Mouse (Mus musculus) intestine, postnatal 0 days (tissue): Measurements from ENCODE around the gene Cradd. TPM values are rescaled to one million over a fixed set of nuclear protein-coding genes. Genes with fewer than 3 reads are reported as not detected.

ENCODE experiments used
- ATAC-seq: fragments of 200-750 bp; cut with Nextera tagmentation; 2 replicates; pipeline ENCODE4 v1.8.0; 2017; ENCODE audit warnings: mild to moderate bottlenecking, moderate TSS enrichment, moderate library complexity
- H3K27ac ChIP-seq: fragments of 300-500 bp; sonication (generic); 2 replicates; pipeline ENCODE4 v1.5.1; 2014; ENCODE audit warnings: mild to moderate bottlenecking, low read depth, low read length, moderate library complexity
- H3K27me3 ChIP-seq: fragments of 300-500 bp; sonication (generic); replicated peaks from 2 replicates; pipeline ENCODE4 v1.6.1; 2014; ENCODE audit warnings: low read length, mixed read lengths; ENCODE audit not compliant: control insufficient read depth, insufficient read depth
- H3K36me3 ChIP-seq: fragments of 300-500 bp; sonication (generic); 2 replicates; pipeline ENCODE4 v1.6.1; 2014; ENCODE audit warnings: mild to moderate bottlenecking, moderate library complexity; ENCODE audit not compliant: control insufficient read depth, insufficient read depth
- H3K4me1 ChIP-seq: fragments of 300-500 bp; sonication (generic); replicated peaks from 2 replicates; pipeline ENCODE4 v1.6.1; 2014; ENCODE audit warnings: antibody characterized with exemption, low read length, mixed read lengths; ENCODE audit not compliant: control insufficient read depth, insufficient read depth
- H3K4me2 ChIP-seq: fragments of 300-500 bp; sonication (generic); replicated peaks from 2 replicates; pipeline ENCODE4 v1.6.1; 2014; ENCODE audit warnings: low read depth, mild to moderate bottlenecking, moderate library complexity
- H3K4me3 ChIP-seq: fragments of 300-500 bp; sonication (generic); 2 replicates; pipeline ENCODE4 v1.5.1; 2014; ENCODE audit warnings: low read depth, low read length
- H3K9ac ChIP-seq: fragments of 300-500 bp; sonication (generic); 2 replicates; pipeline ENCODE4 v1.6.1; 2014; ENCODE audit warnings: mild to moderate bottlenecking, low read depth, low read length
- H3K9me3 ChIP-seq: fragments of 300-500 bp; sonication (generic); 2 replicates; pipeline ENCODE4 v1.6.1; 2016; ENCODE audit warnings: mixed run types; ENCODE audit not compliant: control insufficient read depth
- CTCF ChIP-seq: sonication (generic); IDR thresholded peaks from 2 replicates; pipeline ENCODE4 v1.5.1; 2016; ENCODE audit warnings: low read depth, mild to moderate bottlenecking, control low read depth, antibody characterized with exemption, moderate library complexity
- WGBS: fragments of 180-500 bp; shearing (Covaris S2); extraction: QIAGEN DNeasy Blood & Tissue Kit; methylation state at CpG from one replicate; pipeline ENCODE4 v1.1.7; 2014; 5-methylcytosine and 5-hydroxymethylcytosine counted together
- polyA plus RNA-seq: library from polyadenylated mRNA; unstranded; fragments of >200 nt; fragmentation: Nextera tagmentation; extraction: Ambion mirVana; gene quantifications from 2 replicates; pipeline ENCODE4 v1.2.1, GENCODE M21; 2015

The Cradd gene
- polyA plus RNA-seq, 1 experiment from 2014 or later, result 12.5 TPM

GRCm38 (mm10) chr10:95146491-95146890 lies 177.4 kb downstream of the Cradd start:
- Histone ChIP-seq H3K27ac (peak overlapping the region; percentile 88), H3K4me3 (no peak overlapping the region), H3K27me3 (no peaks in the 10 kb centered on the region), H3K4me1 (peaks cover 34% of the 10 kb centered on the region), H3K36me3 (no peaks in the 10 kb centered on the region), H3K9me3 (no peaks in the 10 kb centered on the region), H3K9ac (no peak overlapping the region), H3K4me2 (peak overlapping the region; percentile 24)
- peak; percentile 84 for ATAC-seq
- TF ChIP-seq CTCF, result no peak
- WGBS, result 10% methylated on average over 5 of the region's 5 CpGs

GRCm38 (mm10) chr10:95145204-95145926 lies 178.6 kb downstream of the Cradd start:
- peaks cover 34% of the 10 kb centered on the region for H3K4me1 ChIP-seq
- peak overlapping the region; percentile 27; the same call in 1 of the 2 replicates for H3K4me2 ChIP-seq
- no peak for ATAC-seq
- no peak overlapping the region for H3K4me3 ChIP-seq
- H3K9me3 ChIP-seq, result no peaks in the 10 kb centered on the region
- 48% methylated on average over 9 of the region's 9 CpGs for WGBS
- H3K27ac ChIP-seq, result peak overlapping the region; percentile 82
- no peaks in the 10 kb centered on the region for H3K36me3 ChIP-seq
- no peaks in the 10 kb centered on the region for H3K27me3 ChIP-seq
- H3K9ac ChIP-seq, result no peak overlapping the region
- peak; percentile 27 for TF ChIP-seq CTCF

- H3K36me3 ChIP-seq, result no peaks in the 10 kb centered on the region
- H3K27ac ChIP-seq, result no peak overlapping the region
- no peak overlapping the region for H3K4me3 ChIP-seq
- H3K4me2 ChIP-seq, result no peak overlapping the region
- WGBS, result 71% methylated on average over 6 of the region's 6 CpGs
- no peak overlapping the region for H3K9ac ChIP-seq
- no peaks in the 10 kb centered on the region for H3K9me3 ChIP-seq
- ATAC-seq, result no peak
- H3K27me3 ChIP-seq, result no peaks in the 10 kb centered on the region
- no peak for TF ChIP-seq CTCF
- peaks cover 34% of the 10 kb centered on the region for H3K4me1 ChIP-seq
These were observed 179.4 kb downstream of the Cradd start for GRCm38 (mm10) chr10:95144414-95145130.

- Histone ChIP-seq H3K4me2 (0 out of 2 replicates have a peak overlapping the region, but pooled peaks have one; percentile 4), H3K27ac (peak overlapping the region; percentile 73), H3K9ac (no peak overlapping the region), H3K4me1 (peaks cover 34% of the 10 kb centered on the region), H3K36me3 (no peaks in the 10 kb centered on the region), H3K27me3 (no peaks in the 10 kb centered on the region), H3K4me3 (no peak overlapping the region), H3K9me3 (no peaks in the 10 kb centered on the region)
- ATAC-seq, result no peak
- no peak for TF ChIP-seq CTCF
- WGBS, result 49% methylated on average over 2 of the region's 2 CpGs
These were observed 180.4 kb downstream of the Cradd start for GRCm38 (mm10) chr10:95143446-95144114.

- 0 out of 2 replicates have a peak overlapping the region, but pooled peaks have one; percentile 4 for H3K4me2 ChIP-seq
- no peak overlapping the region for H3K9ac ChIP-seq
- no peak overlapping the region for H3K4me3 ChIP-seq
- H3K4me1 ChIP-seq, result peaks cover 34% of the 10 kb centered on the region
- no peaks in the 10 kb centered on the region for H3K27me3 ChIP-seq
- WGBS, result 32% methylated on average over 11 of the region's 11 CpGs
- peak overlapping the region; percentile 73 for H3K27ac ChIP-seq
- no peaks in the 10 kb centered on the region for H3K9me3 ChIP-seq
- no peaks in the 10 kb centered on the region for H3K36me3 ChIP-seq
- peak; percentile 45; the same call in 1 of the 2 replicates for ATAC-seq
- TF ChIP-seq CTCF, result no peak; the same call in 1 of the 2 replicates
These were observed 181.0 kb downstream of the Cradd start for GRCm38 (mm10) chr10:95142844-95143435.

GRCm38 (mm10) chr10:95141075-95141474 lies 182.9 kb downstream of the Cradd start:
- no peak for ATAC-seq
- no peak overlapping the region for H3K4me2 ChIP-seq

More at GRCm38 (mm10) chr10:95141075-95141474, 182.9 kb downstream of the Cradd start:
- peaks cover 24% of the 10 kb centered on the region for H3K4me1 ChIP-seq
- no peak overlapping the region for H3K27ac ChIP-seq
- H3K9me3 ChIP-seq, result no peaks in the 10 kb centered on the region
- 34% methylated on average over 3 of the region's 3 CpGs for WGBS
- TF ChIP-seq CTCF, result no peak
- no peaks in the 10 kb centered on the region for H3K36me3 ChIP-seq
- H3K4me3 ChIP-seq, result no peak overlapping the region
- no peaks in the 10 kb centered on the region for H3K27me3 ChIP-seq
- no peak overlapping the region for H3K9ac ChIP-seq
